Comparison of ENCODE assay signal across 27 mouse cellular contexts in genomic region chr2:37971726-37972125, GRCm38 (mm10).
DNase-seq lines count a peak whose midpoint lies in the region; ATAC-seq lines count a peak whose summit lies in the region.
"Had no signal": no experiment of that assay in that cellular context is flagged by ENCODE, and none has a peak within 500 bp of the region (broad histone marks: within the 10 kb centered on the region; RNA-seq: fewer than 3 reads in every experiment).

No protein-coding gene starts in this region.

- no peaks in the 10 kb centered on the region for H3K27me3 ChIP-seq in heart, embryonic 12.5 days (replicated peaks)
- peaks cover 32% of the 10 kb centered on the region; the same call in 1 of the 2 replicates for H3K27me3 ChIP-seq in limb, embryonic 10.5 days (ENCODE audit: low read depth, poor library complexity, severe bottlenecking)
- H3K27me3 ChIP-seq: CH12.LX; embryonic facial prominence, embryonic 13.5 days; embryonic facial prominence, embryonic 15.5 days; forebrain, embryonic 12.5 days; Patski had no signal

- peak; percentile 45 for DNase-seq in heart, adult 11 months
- DNase-seq in forelimb bud, embryonic 11.5 days (ENCODE audit: low read depth, low spot score): peak; percentile 58
- no peak for DNase-seq in limb, embryonic 10.5 days (ENCODE audit: low spot score)
- no peak for DNase-seq in retina, postnatal 1 day
- DNase-seq: adrenal gland, adult 8-10 months; adrenal gland, postnatal 14 days; B cell, adult 2 months; cerebellum, adult 11 months; cerebellum, adult 18-20 months; cerebellum, adult 8-10 months; cerebellum, adult 9-11 months; cerebellum, postnatal 14 days; cerebellum, postnatal 36 days; embryo, embryonic 11 days had no signal

- H3K36me3 ChIP-seq in heart, embryonic 12.5 days: no peaks in the 10 kb centered on the region
- H3K36me3 ChIP-seq in limb, embryonic 10.5 days: no peaks in the 10 kb centered on the region
- H3K36me3 ChIP-seq: embryonic facial prominence, embryonic 13.5 days; embryonic facial prominence, embryonic 15.5 days; forebrain, embryonic 10.5 days; forebrain, embryonic 12.5 days had no signal

- no peak overlapping the region for H3K4me2 ChIP-seq in heart, embryonic 12.5 days
- H3K4me2 ChIP-seq: embryonic facial prominence, embryonic 13.5 days; embryonic facial prominence, embryonic 15.5 days; forebrain, embryonic 12.5 days had no signal

- no peak overlapping the region for H3K27ac ChIP-seq in heart, embryonic 12.5 days (ENCODE audit: poor library complexity, severe bottlenecking)
- H3K27ac ChIP-seq in limb, embryonic 10.5 days: peak overlapping the region; percentile 62; the same call in 1 of the 2 replicates
- H3K27ac ChIP-seq: embryonic facial prominence, embryonic 13.5 days; embryonic facial prominence, embryonic 15.5 days; forebrain, embryonic 10.5 days; forebrain, embryonic 12.5 days had no signal

- H3K9ac ChIP-seq in heart, embryonic 12.5 days: no peak overlapping the region
- H3K9ac ChIP-seq: embryonic facial prominence, embryonic 13.5 days; embryonic facial prominence, embryonic 15.5 days; forebrain, embryonic 12.5 days had no signal

- ATAC-seq in heart, embryonic 12.5 days (ENCODE audit: insufficient number of reproducible peaks, low FRiP score): no peak
- ATAC-seq: activated CD4-positive, CD25-positive, alpha-beta regulatory T cell, adult 4 months; CD4-positive, CD25-positive, alpha-beta regulatory T cell, adult 4 months; forebrain, embryonic 14.5 days; forebrain, embryonic 16.5 days; Patski had no signal

- no peak overlapping the region for H3K4me3 ChIP-seq in heart, embryonic 12.5 days
- no peak overlapping the region for H3K4me3 ChIP-seq in limb, embryonic 10.5 days
- H3K4me3 ChIP-seq: embryonic facial prominence, embryonic 13.5 days; embryonic facial prominence, embryonic 15.5 days; erythroblast, embryonic 14.5 days; forebrain, embryonic 10.5 days; forebrain, embryonic 12.5 days had no signal

- 83% methylated on average over 1 of the region's 1 CpGs for WGBS in heart, embryonic 12.5 days
- WGBS in limb, embryonic 10.5 days: 26% methylated on average over 1 of the region's 1 CpGs

- peaks cover 7% of the 10 kb centered on the region for H3K4me1 ChIP-seq in heart, embryonic 12.5 days (replicated peaks)
- peaks cover 61% of the 10 kb centered on the region for H3K4me1 ChIP-seq in limb, embryonic 10.5 days

- H3K9me3 ChIP-seq in heart, embryonic 12.5 days (replicated peaks): no peaks in the 10 kb centered on the region
- H3K9me3 ChIP-seq in limb, embryonic 10.5 days (replicated peaks): no peaks in the 10 kb centered on the region
- H3K9me3 ChIP-seq: embryonic facial prominence, embryonic 13.5 days; embryonic facial prominence, embryonic 15.5 days; forebrain, embryonic 10.5 days; forebrain, embryonic 12.5 days; G1E had no signal

Comparison
In these comparisons a context has a peak if more than half of its experiments do, and no peak if none do; other contexts are left out.
1. DNase-seq: peak in heart, adult 11 months (single experiment) and forelimb bud, embryonic 11.5 days (single experiment); none in limb, embryonic 10.5 days (single experiment) and retina, postnatal 1 day (single experiment).